Mouse (Mus musculus) liver, embryonic 14.5 days (tissue): ENCODE results near the gene Hist3h2ba. TPM values are rescaled to one million over a fixed set of nuclear protein-coding genes. Genes with fewer than 3 reads are reported as not detected.

ENCODE experiments used
- ATAC-seq: fragments of 200-750 bp; cut with Nextera tagmentation; 2 replicates; pipeline ENCODE4 v1.8.0; 2017; ENCODE audit warnings: moderate number of reproducible peaks, mild to moderate bottlenecking, moderate library complexity; ENCODE audit not compliant: insufficient read depth
- DNase-seq, 3 experiments: peaks; one replicate each; pipeline ENCODE4 v3.0.0-alpha.2; 2012 to 2013; ENCODE audit warnings: low read depth in 3 of 3, low spot score in 3 of 3
- H3K27ac ChIP-seq: fragments of 300-500 bp; sonication (generic); 2 replicates; pipeline ENCODE4 v1.5.1; 2014; ENCODE audit warnings: moderate library complexity, mild to moderate bottlenecking, control low read depth, inconsistent platforms
- H3K27me3 ChIP-seq: fragments of 300-500 bp; sonication (generic); 2 replicates; pipeline ENCODE4 v1.6.1; 2014; ENCODE audit warnings: mild to moderate bottlenecking, low read length, moderate library complexity; ENCODE audit not compliant: control insufficient read depth, insufficient read depth
- H3K36me3 ChIP-seq: fragments of 300-500 bp; sonication (generic); replicated peaks from 2 replicates; pipeline ENCODE4 v1.6.1; 2014; ENCODE audit warnings: low read depth; ENCODE audit not compliant: control insufficient read depth, insufficient read depth
- H3K4me1 ChIP-seq, 2 experiments: fragments of 200-500 bp in 1 of 2; fragments of 300-500 bp in 1 of 2; sonication (generic) in 1 of 2; replicated peaks; 2 replicates each; pipeline ENCODE4 v1.6.1; 2012 to 2014; ENCODE audit warnings: antibody characterized with exemption in 1 of 2, inconsistent platforms in 1 of 2, low read length in 1 of 2; ENCODE audit not compliant: control insufficient read depth in 2 of 2, insufficient read depth in 2 of 2
- H3K4me2 ChIP-seq: fragments of 300-500 bp; sonication (generic); 2 replicates; pipeline ENCODE4 v1.6.1; 2014; ENCODE audit warnings: low read depth, mild to moderate bottlenecking, control low read depth, moderate library complexity
- H3K4me3 ChIP-seq, 2 experiments: fragments of 200-500 bp in 1 of 2; fragments of 300-500 bp in 1 of 2; sonication (generic) in 1 of 2; 2 replicates each; pipeline ENCODE4 v1.5.1; 2012 to 2014; ENCODE audit warnings: low read depth in 2 of 2, low read length in 2 of 2, mild to moderate bottlenecking in 2 of 2, control low read depth in 1 of 2, inconsistent platforms in 1 of 2, moderate library complexity in 1 of 2; ENCODE audit not compliant: insufficient read depth in 1 of 2
- H3K9ac ChIP-seq: fragments of 300-500 bp; sonication (generic); replicated peaks from 2 replicates; pipeline ENCODE4 v1.6.1; 2014; ENCODE audit warnings: mild to moderate bottlenecking, control low read depth, moderate library complexity
- H3K9me3 ChIP-seq: fragments of 300-500 bp; sonication (generic); 2 replicates; pipeline ENCODE4 v1.6.1; 2016; ENCODE audit warnings: low read length, mixed read lengths; ENCODE audit not compliant: control insufficient read depth
- CTCF ChIP-seq: IDR thresholded peaks from 2 replicates; pipeline ENCODE4 v1.5.1; 2016; ENCODE audit warnings: antibody characterized with exemption, low read depth, control low read depth
- EP300 ChIP-seq: IDR thresholded peaks from 2 replicates; pipeline ENCODE4 v1.6.1; 2016; ENCODE audit warnings: antibody characterized with exemption, low read depth
- WGBS: fragments of 180-500 bp; shearing (Covaris S2); extraction: QIAGEN DNeasy Blood & Tissue Kit; methylation state at CpG from one replicate; pipeline ENCODE4 v1.1.7; 2014; ENCODE audit not compliant: insufficient replicate concordance; 5-methylcytosine and 5-hydroxymethylcytosine counted together
- polyA plus RNA-seq, 2 experiments: library from polyadenylated mRNA; depleted of rRNA in 1 of 2; stranded (reverse) in 1 of 2; unstranded in 1 of 2; fragments of >200 nt; fragmentation: Nextera tagmentation in 1 of 2; extraction: Ambion mirVana in 1 of 2; gene quantifications; 2 replicates each; pipeline versions ENCODE4 v1.2.1 to v1.2.3; 2012 to 2014

Gene Hist3h2ba
- polyA plus RNA-seq, 2 experiments: 6.0 to 15.7 TPM

GRCm38 (mm10) chr11:58954420-58955142, 5.9 kb downstream of the Hist3h2ba start, which contains the start of the genes Hist3h2a and Trim17:
Gene Hist3h2a (plus strand): TSS chr11:58954685.
Gene Trim17 (plus strand): TSS chr11:58954685.
- ATAC-seq: peak; percentile 85
- Histone ChIP-seq H3K27me3 (peaks cover 13% of the 10 kb centered on the region), H3K27ac (peak within 1 kb of the TSS; percentile 98), H3K4me2 (peak within 1 kb of the TSS; percentile 77), H3K36me3 (peaks cover 14% of the 10 kb centered on the region), H3K9me3 (no peaks in the 10 kb centered on the region), H3K9ac (peak within 1 kb of the TSS; percentile 99), H3K4me1 (peaks cover 19 to 29% of the 10 kb centered on the region in 2 experiments), H3K4me3 (peak within 1 kb of the TSS; percentile 85 to 91)
- peak; percentile 96 to 97 (median 97) for DNase-seq
- TF ChIP-seq CTCF: peak; percentile 79
- TF ChIP-seq EP300: peak; percentile 75
- under 1% methylated on average over 49 of the region's 49 CpGs for WGBS

GRCm38 (mm10) chr11:58955143-58955867, 6.6 kb downstream of the Hist3h2ba start:
- TF ChIP-seq CTCF (no peak; the same call in 1 of the 2 replicates), EP300 (no peak)
- Histone ChIP-seq H3K27ac (peak overlapping the region; percentile 98), H3K4me1 (peaks cover 20 to 30% of the 10 kb centered on the region in 2 experiments), H3K9me3 (no peaks in the 10 kb centered on the region), H3K4me3 (peak overlapping the region; percentile 85 to 91), H3K9ac (peak overlapping the region; percentile 99), H3K36me3 (peaks cover 14% of the 10 kb centered on the region), H3K4me2 (peak overlapping the region; percentile 77), H3K27me3 (peaks cover 6% of the 10 kb centered on the region)
- ATAC-seq (peak; percentile 14), DNase-seq (peak in 1 of 3 experiments; percentile 44)
- under 1% methylated on average over 20 of the region's 20 CpGs for WGBS

GRCm38 (mm10) chr11:58955868-58956257, 7.1 kb downstream of the Hist3h2ba start:
- Histone ChIP-seq H3K9me3 (no peaks in the 10 kb centered on the region), H3K9ac (peak overlapping the region; percentile 99), H3K4me1 (peaks cover 20 to 30% of the 10 kb centered on the region in 2 experiments), H3K36me3 (peaks cover 14% of the 10 kb centered on the region), H3K27me3 (peaks cover under 1% of the 10 kb centered on the region), H3K4me3 (peak overlapping the region; percentile 85 to 91), H3K4me2 (peak overlapping the region; percentile 77), H3K27ac (peak overlapping the region; percentile 98)
- no peak for TF ChIP-seq EP300
- TF ChIP-seq CTCF: no peak
- DNase-seq (no peak), ATAC-seq (no peak)
- WGBS: 37% methylated on average over 8 of the region's 8 CpGs

GRCm38 (mm10) chr11:58957226-58957914, 8.7 kb downstream of the Hist3h2ba start:
- peaks cover 20 to 30% of the 10 kb centered on the region in 2 experiments for H3K4me1 ChIP-seq
- no peak for ATAC-seq
- WGBS: 87% methylated on average over 5 of the region's 5 CpGs
- peak overlapping the region; percentile 45 for H3K9ac ChIP-seq
- H3K36me3 ChIP-seq: peaks cover 14% of the 10 kb centered on the region
- DNase-seq: peak in 1 of 3 experiments; percentile 36
- H3K27ac ChIP-seq: peak overlapping the region; percentile 9; the same call in 1 of the 2 replicates
- peaks cover 14% of the 10 kb centered on the region for H3K27me3 ChIP-seq
- no peak for TF ChIP-seq CTCF
- no peak for TF ChIP-seq EP300
- H3K4me3 ChIP-seq: peak overlapping the region; percentile 85 to 91
- peaks cover 3% of the 10 kb centered on the region; the same call in 1 of the 2 replicates for H3K9me3 ChIP-seq
- H3K4me2 ChIP-seq: peak overlapping the region; percentile 77
